Mouse (Mus musculus) spleen, adult 18-20 months (tissue): Measurements from ENCODE around the gene Rtn4.
"Not testable (repeated sequence)": the region's sequence is repeated elsewhere in the genome, so short reads cannot be mapped to it uniquely, and the experiment has no call there.

Experiments used
- DNase-seq, 2 experiments: peaks; one replicate each; pipeline ENCODE4 v3.0.0; 2022; ENCODE audit warnings: mixed read lengths in 2 of 2

Gene Rtn4

DNA sequence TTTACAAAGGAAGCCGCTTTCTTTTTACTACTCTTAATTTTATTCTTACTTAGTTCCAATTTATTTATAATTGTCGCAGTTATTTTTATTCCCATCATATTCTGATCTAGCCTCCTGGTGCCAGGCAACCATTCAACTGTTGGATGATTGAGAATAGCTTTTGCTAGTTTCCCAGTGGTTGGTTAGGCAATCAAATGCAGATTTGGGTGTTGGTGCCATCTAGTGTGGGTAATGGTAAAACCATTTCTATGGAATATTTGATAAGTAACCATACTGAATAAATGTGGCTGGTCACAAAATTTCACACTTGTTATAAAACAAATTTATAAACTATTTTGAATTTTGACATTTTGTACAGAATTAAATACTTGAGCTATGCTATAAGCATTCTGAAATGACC, 22.0 kb downstream of the Rtn4 start:
- no peak for DNase-seq

DNA sequence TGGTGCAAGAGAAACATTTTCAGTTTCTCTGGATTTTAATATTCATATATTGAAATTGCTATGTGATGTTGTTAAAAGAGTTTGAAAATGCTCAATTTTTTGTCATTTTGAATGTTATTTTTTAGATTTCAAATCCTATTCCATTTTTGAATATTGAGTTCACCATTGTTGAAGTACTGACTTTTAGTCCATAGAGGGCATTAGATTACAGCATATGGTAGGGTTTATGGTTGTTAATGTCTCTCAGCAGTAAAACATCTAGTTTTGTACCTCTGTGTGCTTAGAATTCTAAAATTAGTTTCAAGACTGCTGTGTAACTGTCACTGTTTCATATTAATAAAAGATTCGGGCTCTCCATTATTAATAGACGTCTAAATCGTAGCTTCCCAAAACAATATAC, 22.8 kb downstream of the Rtn4 start:
- no peak for DNase-seq

GRCm38 (mm10) chr11:29718541-29718940, 25.8 kb downstream of the Rtn4 start:
- no peak for DNase-seq

- no peak for DNase-seq
These were observed 26.9 kb downstream of the Rtn4 start for GRCm38 (mm10) chr11:29719597-29719996.

DNA sequence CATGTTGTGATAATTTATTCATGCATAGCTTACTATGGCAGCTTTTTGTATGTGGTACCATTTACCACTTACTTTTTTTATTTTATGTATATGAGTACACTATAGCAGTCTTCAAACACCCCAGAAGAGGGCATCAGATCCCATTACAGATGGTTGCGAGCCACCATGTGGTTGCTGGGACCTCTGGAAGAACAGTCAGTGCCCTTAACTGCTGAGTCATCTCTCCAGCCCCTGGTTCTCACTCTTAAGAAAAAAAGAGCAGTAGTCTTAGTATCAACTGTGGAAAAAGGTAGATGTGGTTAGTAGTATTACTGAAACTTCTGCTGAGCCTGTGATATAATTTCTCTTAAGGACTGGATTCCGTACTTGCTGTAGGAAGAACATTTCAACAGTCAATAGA, 31.5 kb downstream of the Rtn4 start:
- DNase-seq = no peak

DNA sequence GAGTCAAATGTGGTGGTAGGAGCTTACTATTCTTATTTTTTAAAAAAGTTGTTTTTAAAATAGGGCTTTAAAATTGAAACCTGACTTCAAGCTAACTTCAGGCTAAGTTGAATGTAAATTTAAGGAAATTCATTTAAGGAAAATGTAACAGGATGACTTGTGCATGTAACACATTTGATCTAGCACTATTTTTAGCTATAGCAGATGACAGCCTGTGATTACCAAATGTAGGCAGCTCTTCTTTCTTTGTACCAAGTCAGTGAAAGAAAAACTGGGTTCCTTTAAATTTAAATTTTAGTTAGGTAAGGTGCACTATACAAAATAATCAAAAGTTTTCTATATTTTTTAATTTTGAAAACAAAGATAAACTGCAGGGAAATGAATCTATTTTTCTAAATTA, 32.4 kb downstream of the Rtn4 start:
- no peak for DNase-seq

DNA sequence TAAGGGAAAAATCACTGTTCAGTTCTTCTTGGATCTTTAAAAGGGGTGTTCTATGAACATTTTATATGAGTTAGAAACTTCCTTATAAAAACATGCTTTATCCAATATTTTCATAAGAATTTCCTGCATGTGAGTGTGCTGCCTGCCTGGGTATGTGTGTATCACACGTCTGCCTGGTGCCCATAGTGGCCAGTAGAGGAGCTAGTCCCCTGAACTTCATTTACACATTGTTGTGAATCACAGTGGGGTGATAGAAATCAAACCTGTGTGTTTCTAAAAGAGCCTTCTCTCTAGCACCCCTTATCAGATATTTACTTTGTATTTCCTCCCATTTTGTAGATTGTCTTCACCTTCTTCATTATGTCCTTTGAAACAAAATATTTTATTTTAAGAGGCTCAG, 32.9 kb downstream of the Rtn4 start:
- no peak for DNase-seq

DNA sequence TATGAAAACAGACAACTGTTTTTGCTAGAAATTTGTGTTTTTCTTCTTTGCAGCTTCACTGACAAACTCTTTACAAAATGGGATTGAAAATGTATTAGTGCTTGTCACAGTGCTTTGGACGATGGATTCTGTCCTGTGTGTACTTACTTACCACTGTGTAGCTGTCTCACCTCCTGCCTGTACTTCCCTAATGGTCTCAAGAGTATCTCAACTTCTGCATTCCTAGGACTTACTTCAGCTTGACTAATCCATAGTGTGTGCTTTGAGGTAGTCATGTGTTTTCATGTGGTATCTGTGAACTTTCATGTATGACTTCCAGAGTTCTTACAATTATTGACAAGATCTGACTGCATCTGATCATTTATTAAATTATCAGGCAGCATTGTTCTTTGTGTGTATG, 35.2 kb downstream of the Rtn4 start:
- no peak for DNase-seq

- DNase-seq = no peak
These were observed 47.0 kb downstream of the Rtn4 start for GRCm38 (mm10) chr11:29739752-29740151.

- DNase-seq = no peak
These were observed 52.1 kb downstream of the Rtn4 start for GRCm38 (mm10) chr11:29744760-29745430.

DNA sequence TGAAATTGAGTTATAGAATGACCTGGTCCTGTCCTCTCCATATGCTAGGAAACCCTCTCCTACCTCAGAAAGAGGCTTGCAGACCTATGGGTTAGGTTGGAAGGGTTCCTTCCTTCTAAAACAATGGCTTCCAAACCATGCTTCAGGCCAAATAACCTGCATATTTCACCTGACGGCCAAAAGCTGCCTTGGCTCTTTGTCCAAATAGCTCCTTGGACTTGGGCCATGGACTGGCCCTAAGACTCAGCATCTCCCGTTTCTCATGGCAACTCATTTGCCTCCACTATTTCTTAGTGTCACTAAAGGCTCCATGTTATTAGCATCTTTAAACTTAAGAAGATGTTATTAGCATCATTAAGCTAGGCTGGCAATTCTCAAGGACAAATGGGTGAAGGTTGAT, 52.8 kb downstream of the Rtn4 start:
- no peak for DNase-seq

DNA sequence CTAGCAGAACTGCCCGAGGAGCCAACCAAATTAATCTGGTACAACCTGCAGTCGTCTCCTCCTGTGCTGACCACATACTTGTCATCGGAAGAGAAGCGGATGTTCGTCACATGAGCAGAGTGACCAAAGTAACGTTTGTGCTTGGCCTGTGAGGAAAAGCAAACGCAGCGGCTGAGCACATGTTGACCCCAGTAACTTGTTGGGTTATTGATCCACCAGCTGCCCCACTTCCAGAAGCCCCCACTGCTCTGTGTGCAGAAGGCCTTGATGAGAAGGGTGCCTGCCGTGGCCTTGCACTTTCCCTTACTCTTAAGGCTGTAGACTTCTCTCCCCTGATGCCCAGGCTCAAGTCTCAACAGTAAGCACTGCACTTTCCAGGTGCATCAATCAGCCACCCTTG, 53.5 kb downstream of the Rtn4 start:
- DNase-seq = no peak

DNA sequence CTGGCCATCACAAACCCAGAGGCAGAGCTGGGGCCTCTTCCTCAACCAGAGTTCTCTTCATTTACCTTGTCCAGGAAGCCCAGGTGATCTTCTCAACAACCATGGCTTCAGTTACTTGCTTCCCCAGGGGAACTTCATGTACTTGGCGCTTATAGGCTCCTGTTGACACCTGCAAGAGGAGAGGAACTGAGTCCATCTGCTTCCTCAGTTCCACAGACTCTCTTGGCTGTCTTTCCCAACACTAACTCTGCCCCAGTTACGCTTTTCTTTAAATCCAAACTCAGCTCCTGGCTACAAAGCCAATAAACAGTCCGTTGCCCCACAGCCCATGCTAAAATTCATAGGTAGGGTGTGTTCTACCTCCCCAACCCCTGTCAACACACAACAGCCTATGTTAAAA, 54.6 kb downstream of the Rtn4 start:
- DNase-seq = no peak

DNA sequence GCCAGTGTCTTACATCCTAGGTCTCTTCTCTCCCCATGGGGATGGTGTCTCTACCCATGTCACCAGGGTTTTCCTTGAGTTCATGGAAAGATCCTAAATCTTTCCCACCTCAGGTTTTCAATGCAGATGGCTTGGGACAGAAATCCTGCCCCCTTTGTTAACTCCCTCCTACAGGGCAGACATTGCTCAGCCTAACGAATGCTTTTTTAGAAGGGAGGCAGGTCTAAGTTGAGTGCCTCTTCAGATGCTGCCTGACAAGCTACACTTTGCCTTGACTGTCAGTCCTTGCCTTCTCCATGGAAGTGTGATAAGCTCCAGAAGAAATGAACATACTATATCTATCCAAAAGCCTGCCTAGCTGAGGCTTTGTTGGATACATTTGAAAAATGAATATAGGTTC, 55.1 kb downstream of the Rtn4 start:
- DNase-seq = no peak

GRCm38 (mm10) chr11:29748750-29749467, 56.2 kb downstream of the Rtn4 start:
- DNase-seq = no peak

GRCm38 (mm10) chr11:29749468-29749829, 56.7 kb downstream of the Rtn4 start:
- no peak for DNase-seq

- DNase-seq = no peak
These were observed 58.3 kb downstream of the Rtn4 start for GRCm38 (mm10) chr11:29751013-29751412.

DNA sequence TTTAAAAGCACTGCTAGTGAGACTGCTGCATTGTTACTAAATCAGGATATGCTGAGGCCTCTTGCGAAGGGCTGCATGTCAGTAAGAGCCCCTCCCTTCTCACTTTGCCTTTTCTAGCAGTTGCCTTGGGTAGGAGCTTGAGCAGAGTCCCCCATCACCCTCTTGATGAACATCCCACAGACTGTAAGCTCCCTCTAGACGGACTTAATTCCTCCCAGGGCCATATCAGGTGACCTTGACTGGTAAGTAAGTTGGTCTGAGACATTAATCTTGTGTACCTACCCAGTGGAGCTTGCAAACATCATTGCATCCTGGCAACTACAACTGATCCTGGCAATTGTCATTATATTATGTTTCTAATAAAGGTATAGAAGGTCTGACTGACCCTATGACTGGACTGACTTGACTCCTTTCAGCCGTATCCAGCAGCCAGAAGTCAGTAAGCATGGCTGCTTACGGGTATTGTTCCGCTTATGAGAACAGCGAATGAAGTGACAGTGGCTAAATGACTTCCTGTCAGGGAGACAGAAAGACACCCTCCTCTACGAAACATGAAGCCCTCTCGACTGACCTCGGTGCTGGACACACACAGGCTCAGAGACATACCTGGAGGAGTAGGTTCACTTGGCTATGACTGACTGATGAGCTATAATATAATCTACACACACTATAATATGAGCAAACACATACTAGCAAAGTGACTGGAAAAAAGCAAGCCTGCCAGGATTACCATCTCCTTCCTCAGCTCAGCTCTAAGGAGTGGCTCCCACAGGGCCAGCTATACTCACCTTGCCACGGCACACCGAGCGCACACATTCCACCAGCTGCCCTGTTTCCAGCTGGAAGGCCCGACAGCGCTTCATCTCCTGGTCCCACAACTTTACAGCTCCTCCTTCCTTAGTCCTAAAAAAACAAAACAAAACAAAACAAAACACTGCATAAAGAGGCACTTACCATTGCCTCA, 59.2 kb downstream of the Rtn4 start:
- no peak for DNase-seq

- DNase-seq = not testable (repeated sequence)
These were observed 63.3 kb downstream of the Rtn4 start for GRCm38 (mm10) chr11:29756007-29756406.

DNA sequence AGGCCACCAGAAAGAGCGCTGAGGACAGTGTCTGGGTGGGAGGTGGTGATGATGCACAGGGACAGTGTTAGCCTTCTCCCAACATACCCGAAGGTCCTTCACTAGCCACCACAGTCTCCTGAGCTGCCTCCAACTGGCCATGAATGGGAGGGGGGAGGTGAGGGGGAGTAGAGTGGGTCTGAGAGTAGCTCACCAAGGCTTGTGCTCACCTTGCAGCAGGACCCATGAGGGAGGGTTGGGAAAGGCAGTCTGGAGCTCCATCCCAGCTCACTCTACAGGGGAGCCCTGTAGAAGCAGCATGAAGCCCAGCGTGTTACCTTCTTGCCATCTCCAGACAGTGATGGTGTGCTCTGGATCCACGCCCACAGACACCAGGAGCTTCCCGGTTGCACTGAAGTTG, 65.9 kb downstream of the Rtn4 start:
- no peak for DNase-seq

GRCm38 (mm10) chr11:29761387-29761786, 68.6 kb downstream of the Rtn4 start:
- DNase-seq = no peak

GRCm38 (mm10) chr11:29762768-29763167, 70.0 kb downstream of the Rtn4 start:
- DNase-seq = no peak

DNA sequence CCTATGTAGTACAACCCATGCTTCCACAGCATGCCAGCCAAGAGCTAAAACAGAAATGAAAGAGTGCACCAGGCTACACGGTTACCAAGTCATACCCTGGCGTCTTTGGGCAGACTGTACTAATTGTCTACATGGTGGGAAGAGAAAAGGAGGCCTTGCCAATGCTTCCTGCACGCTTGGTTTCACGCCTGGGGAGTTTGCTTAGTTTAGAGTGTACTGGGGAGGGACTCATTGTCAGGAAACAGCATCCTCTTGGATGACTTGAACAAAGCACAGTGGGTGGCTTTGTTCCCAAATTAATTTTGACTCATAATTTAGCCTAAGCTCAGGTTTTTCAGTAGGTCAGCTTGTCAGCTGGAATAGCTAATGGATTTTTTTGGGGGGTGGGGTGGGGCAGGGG, 72.3 kb downstream of the Rtn4 start:
- no peak for DNase-seq
